Comparison of ENCODE assay signal across 33 mouse cellular contexts in genomic region chr6:111276657-111277056, GRCm38 (mm10).
DNase-seq lines count a peak whose midpoint lies in the region; ATAC-seq and TF ChIP-seq lines count a peak whose summit lies in the region.
"Had no signal": no experiment of that assay in that cellular context is flagged by ENCODE, and none has a peak within 500 bp of the region (broad histone marks: within the 10 kb centered on the region; RNA-seq: fewer than 3 reads in every experiment).

No protein-coding gene starts in this region.

- ATAC-seq in hindbrain, postnatal 0 days, result no peak
- ATAC-seq in hindbrain, embryonic 13.5 days (ENCODE audit: low FRiP score), result peak; percentile 72
- 0 out of 2 replicates have a peak, but pooled peaks have one; percentile 50 for ATAC-seq in neural tube, embryonic 12.5 days (ENCODE audit: low FRiP score, low read depth)
- ATAC-seq: forebrain, embryonic 14.5 days; intestine, embryonic 15.5 days; midbrain, embryonic 15.5 days; Patski had no signal

- intact Hi-C loops in heart, postnatal 36 days (cut with DNase I), result no loop called here

- WGBS in hindbrain, embryonic 10.5 days, result 49% methylated on average over 4 of the region's 4 CpGs
- 44% methylated on average over 4 of the region's 4 CpGs for WGBS in hindbrain, postnatal 0 days
- whole genome bisulfite sequencing in hindbrain, embryonic 13.5 days, result 27% methylated on average over 4 of the region's 4 CpGs
- WGBS in neural tube, embryonic 12.5 days, result 20% methylated on average over 4 of the region's 4 CpGs

- H3K36me3 ChIP-seq in hindbrain, embryonic 10.5 days, result no peaks in the 10 kb centered on the region
- no peaks in the 10 kb centered on the region for H3K36me3 ChIP-seq in hindbrain, postnatal 0 days (ENCODE audit: insufficient read depth, low read length)
- no peaks in the 10 kb centered on the region for H3K36me3 ChIP-seq in hindbrain, embryonic 13.5 days
- no peaks in the 10 kb centered on the region for H3K36me3 ChIP-seq in neural tube, embryonic 12.5 days
- H3K36me3 ChIP-seq: embryonic facial prominence, embryonic 12.5 days; G1E; heart, embryonic 12.5 days; intestine, embryonic 15.5 days; midbrain, embryonic 10.5 days; midbrain, embryonic 15.5 days; neural tube, embryonic 13.5 days had no signal

- H3K4me3 ChIP-seq in hindbrain, embryonic 10.5 days, result no peak overlapping the region
- no peak overlapping the region for H3K4me3 ChIP-seq in hindbrain, postnatal 0 days (ENCODE audit: low read length)
- H3K4me3 ChIP-seq in hindbrain, embryonic 13.5 days, result no peak overlapping the region
- no peak overlapping the region for H3K4me3 ChIP-seq in neural tube, embryonic 12.5 days
- H3K4me3 ChIP-seq: embryonic facial prominence, embryonic 12.5 days; heart, embryonic 12.5 days; intestine, embryonic 15.5 days; midbrain, embryonic 10.5 days; midbrain, embryonic 15.5 days; neural tube, embryonic 13.5 days had no signal

- H3K27ac ChIP-seq in hindbrain, embryonic 10.5 days, result no peak overlapping the region
- no peak overlapping the region for H3K27ac ChIP-seq in hindbrain, postnatal 0 days
- no peak overlapping the region for H3K27ac ChIP-seq in hindbrain, embryonic 13.5 days
- H3K27ac ChIP-seq in neural tube, embryonic 12.5 days, result no peak overlapping the region
- H3K27ac ChIP-seq: embryonic facial prominence, embryonic 12.5 days; intestine, embryonic 15.5 days; kidney, postnatal 0 days; liver, embryonic 14.5 days; macrophage; midbrain, embryonic 10.5 days; midbrain, embryonic 15.5 days; neural tube, embryonic 13.5 days had no signal

- DNase-seq in hindbrain, embryonic 10.5 days (ENCODE audit: low spot score), result peak; percentile 24
- no peak for DNase-seq in hindbrain, postnatal 0 days (ENCODE audit: low spot score)
- peak; percentile 49 for DNase-seq in embryo, embryonic 10 days (ENCODE audit: low spot score)
- no peak for DNase-seq in heart, postnatal 36 days
- DNase-seq in layer of hippocampus, adult 8-10 months (ENCODE audit: low spot score in 2 of 2), result no peak
- no peak for DNase-seq in spleen, adult 12 weeks (ENCODE audit: low spot score)
- DNase-seq: cerebellum, adult 11 months; cerebellum, adult 9-11 months; gastrocnemius, postnatal 25 days; heart, adult 11 months; kidney, adult 2 months; layer of hippocampus, adult 9-11 months; liver; lung, adult 2 months; lung, postnatal 10 days; retina, postnatal 1 day; right cerebral cortex, postnatal 25 days; spleen, adult 18-20 months; thymus, postnatal 14 days had no signal

- H3K4me2 ChIP-seq in hindbrain, postnatal 0 days (ENCODE audit: low read depth, low read length), result no peak overlapping the region
- H3K4me2 ChIP-seq in hindbrain, embryonic 13.5 days, result no peak overlapping the region
- H3K4me2 ChIP-seq in neural tube, embryonic 12.5 days (replicated peaks), result no peak overlapping the region
- H3K4me2 ChIP-seq: embryonic facial prominence, embryonic 12.5 days; heart, embryonic 12.5 days; intestine, embryonic 15.5 days; midbrain, embryonic 15.5 days; neural tube, embryonic 13.5 days had no signal

- no peaks in the 10 kb centered on the region for H3K4me1 ChIP-seq in hindbrain, embryonic 10.5 days (replicated peaks)
- no peaks in the 10 kb centered on the region for H3K4me1 ChIP-seq in hindbrain, postnatal 0 days (ENCODE audit: insufficient read depth, low read length)
- H3K4me1 ChIP-seq in hindbrain, embryonic 13.5 days (replicated peaks), result peaks cover 3% of the 10 kb centered on the region; the same call in 1 of the 2 replicates
- H3K4me1 ChIP-seq in neural tube, embryonic 12.5 days, result peaks cover 7% of the 10 kb centered on the region
- H3K4me1 ChIP-seq: embryonic facial prominence, embryonic 12.5 days; heart, embryonic 12.5 days; intestine, embryonic 15.5 days; midbrain, embryonic 10.5 days; midbrain, embryonic 15.5 days had no signal

- no peak for TF ChIP-seq CTCF in hindbrain, postnatal 0 days (IDR thresholded peaks at IDR 0.05; ENCODE audit: low read depth)

- H3K27me3 ChIP-seq in hindbrain, embryonic 10.5 days (ENCODE audit: insufficient read depth, poor library complexity, severe bottlenecking), result no peaks in the 10 kb centered on the region
- H3K27me3 ChIP-seq in hindbrain, postnatal 0 days (ENCODE audit: insufficient read depth, low read length), result no peaks in the 10 kb centered on the region
- no peaks in the 10 kb centered on the region for H3K27me3 ChIP-seq in hindbrain, embryonic 13.5 days
- no peaks in the 10 kb centered on the region for H3K27me3 ChIP-seq in neural tube, embryonic 12.5 days (replicated peaks)
- H3K27me3 ChIP-seq: embryonic facial prominence, embryonic 12.5 days; heart, embryonic 12.5 days; intestine, embryonic 15.5 days; midbrain, embryonic 15.5 days; neural tube, embryonic 13.5 days; Patski had no signal

- H3K9me3 ChIP-seq in hindbrain, embryonic 10.5 days, result no peaks in the 10 kb centered on the region
- no peaks in the 10 kb centered on the region for H3K9me3 ChIP-seq in hindbrain, postnatal 0 days (ENCODE audit: low read length)
- H3K9me3 ChIP-seq in hindbrain, embryonic 13.5 days, result no peaks in the 10 kb centered on the region
- H3K9me3 ChIP-seq in neural tube, embryonic 12.5 days, result no peaks in the 10 kb centered on the region
- H3K9me3 ChIP-seq: embryonic facial prominence, embryonic 12.5 days; G1E; heart, embryonic 12.5 days; intestine, embryonic 15.5 days; midbrain, embryonic 10.5 days; midbrain, embryonic 15.5 days; neural tube, embryonic 13.5 days had no signal

- H3K9ac ChIP-seq in hindbrain, postnatal 0 days (replicated peaks; ENCODE audit: low read length), result no peak overlapping the region
- no peak overlapping the region for H3K9ac ChIP-seq in hindbrain, embryonic 13.5 days
- H3K9ac ChIP-seq in neural tube, embryonic 12.5 days, result no peak overlapping the region
- H3K9ac ChIP-seq: embryonic facial prominence, embryonic 12.5 days; heart, embryonic 12.5 days; intestine, embryonic 15.5 days; liver, embryonic 14.5 days; midbrain, embryonic 15.5 days; neural tube, embryonic 13.5 days had no signal

Comparison
In these comparisons a context has a peak if more than half of its experiments do, and no peak if none do; other contexts are left out.
1. DNase-seq: peak in hindbrain, embryonic 10.5 days (single experiment) and embryo, embryonic 10 days (single experiment); none in hindbrain, postnatal 0 days (single experiment), heart, postnatal 36 days (0 of 2), layer of hippocampus, adult 8-10 months (0 of 2) and spleen, adult 12 weeks (single experiment).